Mouse (Mus musculus) liver, embryonic 16.5 days (tissue): Measurements from ENCODE around the gene Cdkl4. TPM values are rescaled to one million over a fixed set of nuclear protein-coding genes. Genes with fewer than 3 reads are reported as not detected.

Experiments used
- polyA plus RNA-seq: library from polyadenylated mRNA; unstranded; fragments of >200 nt; fragmentation: Nextera tagmentation; extraction: Ambion mirVana; gene quantifications from 2 replicates; pipeline ENCODE4 v1.2.1, GENCODE M21; 2015

Gene Cdkl4
- polyA plus RNA-seq, 1 experiment from 2014 or later, result 0.14 TPM

Other genes with a start within 250 kb of the Cdkl4 start
- not detected in 2 replicates for gene Gm10190, start 204.3 kb downstream of the Cdkl4 start, polyA plus RNA-seq
- gene Sos1, start 97.4 kb downstream of the Cdkl4 start, polyA plus RNA-seq, result 0.76 and 0.85 TPM in 2 replicates
- 3.6 and 3.7 TPM in 2 replicates for gene Map4k3, start 150.7 kb upstream of the Cdkl4 start, polyA plus RNA-seq